Mouse (Mus musculus) cortical plate, adult 2 months (tissue): Measurements from ENCODE around the gene C2cd3.

Experiments
- CTCF ChIP-seq: fragments of 200-500 bp; IDR thresholded peaks from 2 replicates; pipeline ENCODE4 v1.5.1; 2011; ENCODE audit warnings: mild to moderate bottlenecking, control low read depth, low read length; ENCODE audit not compliant: insufficient read depth; ENCODE audit errors: extremely low read depth
- POLR2A ChIP-seq: fragments of 200-500 bp; IDR thresholded peaks from 2 replicates; pipeline ENCODE4 v1.6.1; 2011; ENCODE audit warnings: mild to moderate bottlenecking, low read length, control low read depth; ENCODE audit not compliant: insufficient read depth; ENCODE audit errors: extremely low read depth

DNA sequence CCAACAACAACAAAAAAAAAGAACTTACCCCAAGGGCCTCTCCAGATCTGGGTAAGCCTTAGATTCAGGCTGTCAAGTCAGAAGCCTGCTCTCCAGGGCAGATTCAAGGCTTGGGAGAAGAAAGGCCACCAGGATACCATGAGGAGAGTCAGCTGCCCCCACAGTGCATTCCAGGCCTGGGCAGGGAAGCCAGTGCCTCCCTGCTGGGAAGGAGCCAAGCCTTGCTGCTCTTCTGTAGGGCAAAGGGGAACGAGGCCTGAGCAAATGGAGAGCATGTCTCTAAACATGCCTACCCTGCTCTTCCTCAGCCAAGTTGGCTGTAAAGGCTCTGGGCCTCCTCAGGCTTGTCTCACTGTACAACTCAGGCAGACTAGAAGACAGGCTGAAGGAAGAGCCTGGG is 102.6 kb downstream of the C2cd3 start:
- TF ChIP-seq POLR2A = no peak
- TF ChIP-seq CTCF = no peak
